Mouse (Mus musculus) left cerebral cortex, adult 8-10 months (tissue): ENCODE results near the gene Klhl3. TPM values are rescaled to one million over a fixed set of nuclear protein-coding genes. Genes with fewer than 3 reads are reported as not detected.

Experiments
- DNase-seq, 2 experiments: peaks; one replicate each; pipeline ENCODE4 v3.0.0; 2022; ENCODE audit warnings: low spot score in 2 of 2
- total RNA-seq, 4 experiments: library from RNA; stranded (reverse); gene quantifications; 2 replicates each; pipeline ENCODE4 v1.2.4; 2022

The Klhl3 gene
- total RNA-seq, 4 experiments from 2014 or later, result 24.6 to 30.1 (median 26.5) TPM

GRCm38 (mm10) chr13:58126126-58126525 lies 12.7 kb upstream of the Klhl3 start:
- DNase-seq, result no peak

DNA sequence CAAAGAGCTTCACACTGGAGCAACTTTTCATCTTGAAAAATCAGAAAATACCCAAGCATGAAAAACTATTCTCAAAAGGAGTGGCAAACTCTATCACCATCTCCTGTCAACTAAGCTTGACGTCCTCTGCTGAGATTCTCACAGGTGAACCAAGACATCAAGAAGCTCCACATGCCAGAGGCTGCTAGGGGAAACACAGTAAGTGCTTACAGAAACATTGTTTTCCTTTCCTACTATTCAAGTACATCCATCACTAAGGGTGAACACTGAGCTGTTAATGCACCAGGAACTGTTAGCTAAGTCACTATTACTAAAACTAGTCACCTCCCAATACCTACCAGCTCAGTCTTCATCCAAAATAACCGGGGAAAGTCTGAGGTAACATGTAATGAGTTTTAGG lies 11.6 kb upstream of the Klhl3 start:
- DNase-seq, result no peak

DNA sequence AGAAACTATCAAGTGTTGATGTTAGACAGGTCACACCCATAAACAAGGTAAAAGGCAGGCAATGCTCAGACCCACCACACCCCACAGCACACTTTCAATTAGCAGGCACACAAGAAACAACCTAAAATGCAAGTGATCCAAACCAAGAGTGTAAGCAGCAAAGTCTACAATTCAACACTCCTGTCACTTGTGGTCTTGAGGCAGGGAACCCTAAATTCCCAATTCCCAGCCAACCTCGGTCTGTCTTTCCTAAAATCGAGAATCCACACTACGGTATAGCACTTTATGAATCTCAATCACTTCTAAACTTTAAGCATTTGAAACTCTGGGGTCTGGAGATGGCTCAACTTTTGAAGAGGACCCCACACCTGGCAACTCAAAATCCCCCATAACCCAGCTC lies 10.9 kb upstream of the Klhl3 start:
- no peak for DNase-seq

GRCm38 (mm10) chr13:58123381-58123780 lies 10.0 kb upstream of the Klhl3 start:
- no peak for DNase-seq

GRCm38 (mm10) chr13:58122786-58123297 lies 9.4 kb upstream of the Klhl3 start:
- no peak for DNase-seq

- no peak for DNase-seq
Measured at GRCm38 (mm10) chr13:58117318-58118017, 4.1 kb upstream of the Klhl3 start.

DNA sequence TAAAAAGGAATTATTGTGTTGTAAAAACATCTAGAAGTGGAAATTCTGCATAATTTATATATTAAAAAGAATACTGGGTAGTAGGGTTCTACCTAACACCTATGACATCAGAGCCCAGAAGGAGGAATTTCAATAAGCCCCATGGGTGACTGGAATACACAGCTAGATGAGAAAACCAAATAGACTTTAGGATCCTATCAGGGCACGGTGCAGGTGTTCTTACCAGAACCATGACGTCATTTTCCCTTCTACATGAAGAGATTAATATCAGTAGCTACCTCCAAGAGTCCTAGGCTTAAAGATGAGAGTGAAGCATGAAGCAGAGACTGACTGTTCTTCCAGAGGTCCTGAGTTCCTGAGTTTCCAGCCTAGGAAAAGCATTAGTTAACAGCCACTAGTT lies 3.4 kb upstream of the Klhl3 start:
- no peak for DNase-seq

DNA sequence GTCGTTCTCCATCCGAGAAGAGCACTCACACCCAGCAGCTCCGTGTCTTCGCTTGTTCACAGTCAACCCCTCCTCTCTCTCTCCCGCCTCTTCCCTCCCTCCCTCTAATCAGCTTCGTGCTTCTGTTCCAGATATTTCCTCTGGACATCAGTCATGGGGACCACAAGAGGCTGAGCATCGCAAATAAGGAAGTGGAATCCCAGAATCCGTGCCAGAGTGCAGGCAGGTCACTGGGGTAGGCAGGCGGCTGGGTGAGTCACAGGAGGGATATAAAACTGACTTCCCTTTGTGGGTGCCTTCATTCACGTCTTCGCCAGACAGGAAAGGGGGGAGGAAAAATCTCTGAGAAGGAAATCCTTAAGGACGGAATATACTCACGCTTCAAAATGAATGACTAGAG lies 1.8 kb upstream of the Klhl3 start:
- DNase-seq, result no peak

GRCm38 (mm10) chr13:58112601-58113041 lies 771 bp downstream of the Klhl3 start:
- no peak for DNase-seq

DNA sequence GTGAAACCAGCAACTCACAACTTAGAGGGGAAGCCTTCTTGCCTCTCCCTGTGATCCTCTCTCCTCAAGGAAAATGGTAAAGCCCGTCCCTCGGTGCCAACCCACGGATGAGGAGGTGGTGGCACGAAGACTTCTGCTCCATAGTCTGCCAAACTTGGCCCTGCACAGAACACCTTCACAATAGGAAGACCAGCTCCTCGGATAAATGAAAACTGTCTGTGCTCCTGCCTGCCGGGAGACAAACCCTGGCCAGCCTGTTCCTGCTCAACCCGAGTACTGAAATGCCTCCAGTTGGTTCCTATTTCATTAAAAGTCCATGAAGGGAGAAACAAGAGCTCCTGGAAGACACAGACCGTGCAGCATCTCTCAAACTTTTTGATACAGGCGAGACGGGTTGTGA lies 1.2 kb downstream of the Klhl3 start:
- DNase-seq, result peak; percentile 55 to 57

DNA sequence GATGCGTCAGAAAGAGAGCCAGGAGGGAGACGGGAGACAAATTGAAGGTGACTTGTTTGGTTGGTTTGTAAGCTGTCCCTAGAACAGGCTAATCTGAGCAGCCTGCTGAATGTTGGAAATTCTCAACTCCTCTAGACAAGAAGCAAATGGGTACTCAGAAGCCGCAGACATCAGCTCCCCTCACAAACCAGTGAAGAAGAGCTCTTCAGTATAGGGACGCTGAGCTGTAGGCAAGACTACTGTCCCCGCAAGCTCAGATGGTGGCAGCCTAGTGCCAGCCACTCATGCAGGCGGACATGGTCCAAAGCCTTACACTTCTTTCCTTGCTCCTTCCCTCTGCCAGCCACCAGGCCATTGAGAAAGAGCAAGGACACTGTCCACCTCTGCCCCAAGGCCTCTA lies 2.1 kb downstream of the Klhl3 start:
- DNase-seq, result no peak

DNA sequence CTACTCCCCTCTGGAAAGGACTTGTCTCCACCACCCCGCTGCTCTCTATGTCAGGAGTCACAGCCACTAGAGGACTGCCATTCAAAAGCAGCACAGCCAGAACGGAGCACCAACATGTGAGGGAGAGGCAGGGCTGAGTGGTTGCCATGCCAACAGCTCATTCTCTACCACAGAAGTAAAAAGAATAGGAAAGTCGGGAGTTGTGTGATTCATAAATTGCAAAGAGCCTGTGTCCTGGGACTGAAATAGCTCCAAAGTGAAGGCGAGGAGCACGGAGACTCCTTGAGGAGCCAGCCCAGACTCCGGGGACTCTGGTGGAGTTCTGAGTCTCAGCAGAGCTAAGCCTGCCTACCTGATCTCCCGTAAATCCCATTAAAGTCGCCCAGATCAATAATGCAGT lies 22.7 kb downstream of the Klhl3 start:
- DNase-seq, result peak in 1 of 2 experiments; percentile 84

DNA sequence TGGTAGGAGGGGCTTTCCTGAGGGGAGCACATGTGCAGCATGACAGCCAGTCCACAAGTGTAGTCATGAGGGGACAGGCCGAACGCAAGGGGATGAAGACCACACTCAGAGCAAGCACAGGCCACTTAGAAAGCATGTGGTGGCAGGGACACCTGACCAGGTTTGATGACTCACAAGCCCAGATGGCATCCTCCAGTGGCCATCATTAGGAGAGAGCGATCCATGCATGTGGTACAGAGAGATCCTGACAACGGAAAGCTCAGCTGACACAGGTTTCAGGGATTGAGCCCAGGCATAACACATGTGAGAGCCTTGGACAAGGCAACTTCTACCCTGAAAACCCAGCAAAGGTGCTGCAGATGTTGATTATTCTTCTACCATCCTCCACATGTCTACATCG lies 29.0 kb downstream of the Klhl3 start:
- no peak for DNase-seq

DNA sequence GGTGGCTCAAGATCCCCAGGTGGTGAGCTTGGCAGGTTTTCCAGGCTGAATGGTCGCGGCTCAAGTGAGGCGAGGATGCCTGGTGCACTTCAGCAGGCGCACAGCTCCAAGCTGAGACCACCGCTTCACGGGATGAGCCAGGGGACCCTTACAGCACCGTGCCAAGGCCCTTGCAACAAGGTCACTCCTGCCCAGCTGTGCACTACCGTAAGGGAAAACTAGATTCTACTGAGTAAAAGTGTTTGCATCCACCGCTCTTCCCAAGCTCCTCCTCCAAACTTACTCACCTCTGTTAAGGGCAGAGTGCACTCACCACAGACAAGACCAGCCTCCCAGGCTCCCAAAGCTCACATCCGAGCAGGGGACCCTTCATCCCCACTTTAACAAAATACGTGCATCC lies 29.9 kb downstream of the Klhl3 start:
- no peak for DNase-seq

DNA sequence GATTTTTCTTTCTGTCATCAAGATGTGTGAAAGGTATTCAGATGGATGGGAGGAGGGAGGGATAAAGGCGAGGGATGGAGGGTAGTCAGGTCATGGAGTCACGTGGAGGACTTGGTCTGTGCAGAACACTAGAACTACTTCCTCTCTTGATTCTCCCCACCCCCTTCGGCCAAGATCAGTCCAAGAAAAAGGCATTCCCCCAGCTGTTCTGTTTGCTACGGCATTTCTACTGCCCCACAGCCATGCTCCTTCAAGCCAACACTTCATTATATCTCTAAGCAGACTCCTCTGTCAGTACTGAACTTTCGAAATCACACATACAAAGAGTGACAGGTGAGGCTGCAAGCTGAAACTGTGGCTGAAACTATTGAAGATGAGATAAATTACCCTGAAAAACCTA lies 30.3 kb downstream of the Klhl3 start:
- no peak for DNase-seq

- DNase-seq, result no peak
Measured at GRCm38 (mm10) chr13:58078361-58078760, 35.0 kb downstream of the Klhl3 start.

- DNase-seq, result no peak
Measured at GRCm38 (mm10) chr13:58074881-58075280, 38.5 kb downstream of the Klhl3 start.

DNA sequence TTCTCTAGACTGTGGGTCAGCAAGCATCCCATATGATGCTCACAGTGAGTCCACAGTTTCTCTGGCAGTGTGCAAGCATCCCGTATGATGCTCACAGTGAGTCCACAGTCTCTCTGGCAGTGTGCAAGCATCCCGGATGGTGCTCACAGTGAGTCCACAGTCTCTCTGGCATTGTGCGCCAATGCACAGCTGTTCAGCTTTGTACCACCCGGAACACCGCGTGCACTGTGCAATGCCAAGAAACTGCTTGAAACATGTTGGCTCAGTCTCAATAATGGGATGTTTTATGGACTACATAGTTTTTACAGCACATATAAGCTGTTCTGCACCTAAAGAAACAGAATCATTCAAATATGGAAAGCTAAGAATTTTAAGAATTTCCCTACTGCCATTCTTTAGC lies 38.9 kb downstream of the Klhl3 start:
- peak in 1 of 2 experiments; percentile 45 for DNase-seq

GRCm38 (mm10) chr13:58073254-58073882 lies 40.0 kb downstream of the Klhl3 start:
- peak in 1 of 2 experiments; percentile 67 for DNase-seq

- DNase-seq, result no peak
Measured at GRCm38 (mm10) chr13:58071209-58071608, 42.2 kb downstream of the Klhl3 start.

DNA sequence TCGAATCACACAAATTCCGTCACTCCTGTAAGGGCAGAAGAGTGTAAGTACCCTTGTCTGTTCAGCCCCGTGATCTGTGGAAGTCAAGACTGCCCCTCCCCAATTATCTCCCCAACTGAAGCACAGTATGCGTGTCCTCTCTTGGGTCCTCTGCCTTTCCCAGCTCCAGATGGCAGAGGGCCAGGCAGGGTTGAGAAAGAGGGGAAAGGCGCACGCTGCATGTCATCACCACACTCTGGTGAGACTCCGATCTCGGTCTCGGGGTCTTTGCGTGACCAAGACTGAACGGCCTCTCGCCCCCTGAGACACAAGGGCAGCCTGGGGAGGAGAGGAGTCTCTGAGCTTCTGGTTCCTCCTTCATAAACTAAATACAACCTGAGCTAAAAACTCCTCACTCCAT lies 42.9 kb downstream of the Klhl3 start:
- DNase-seq, result no peak

- DNase-seq, result peak in 1 of 2 experiments; percentile 70
Measured at GRCm38 (mm10) chr13:58068421-58069209, 44.8 kb downstream of the Klhl3 start.
